Mouse (Mus musculus) gastrocnemius, postnatal 25 days (tissue): ENCODE measurements around the gene Aldh3b2. TPM values are rescaled to one million over a fixed set of nuclear protein-coding genes. Genes with fewer than 3 reads are reported as not detected.
A peak's percentile ranks its signal among the peaks of the same experiment; 100 is the strongest.

Source experiments
- DNase-seq: peaks from one replicate; pipeline ENCODE4 v3.0.0; 2022
- long read RNA-seq, 2 experiments: library from polyadenylated mRNA; stranded (forward); transcript quantifications; one replicate each; pipeline ENCODE4 v2.0.0; 2021
- total RNA-seq, 2 experiments: library from RNA; stranded (reverse); gene quantifications; 1 replicate in 1 of 2; 2 replicates in 1 of 2; pipeline ENCODE4 v1.2.3; 2021

Gene Aldh3b2
- 1 to 10 TPM in 1 of 2 experiments, not detected in 1; 1.0 TPM for total RNA-seq
- long read RNA-seq, experiment 1 = 0 reads
- long read RNA-seq, experiment 2, partial matches to known transcripts = 0 of 2 reads
- long read RNA-seq, experiment 2, other reads (novel, unspliced or antisense) = 0 of 2 reads

- no peak for DNase-seq
These were observed at the start of gene Aldh3b2 for GRCm38 (mm10) chr19:3972229-3972628. TSS of gene Aldh3b2 (plus strand) at chr19:3972328.

GRCm38 (mm10) chr19:3922661-3923371 is 49.3 kb upstream of the Aldh3b2 start:
- no peak for DNase-seq

GRCm38 (mm10) chr19:3923586-3923985 is 48.5 kb upstream of the Aldh3b2 start:
- peak; percentile 59 for DNase-seq

GRCm38 (mm10) chr19:3924190-3924589 is 47.9 kb upstream of the Aldh3b2 start:
- no peak for DNase-seq

- no peak for DNase-seq
These were observed 47.3 kb upstream of the Aldh3b2 start for GRCm38 (mm10) chr19:3924868-3925267.

- DNase-seq = no peak
These were observed 46.3 kb upstream of the Aldh3b2 start for GRCm38 (mm10) chr19:3925859-3926258.

- DNase-seq = no peak
These were observed 45.8 kb upstream of the Aldh3b2 start for GRCm38 (mm10) chr19:3926279-3926678.

GRCm38 (mm10) chr19:3926685-3927084 is 45.4 kb upstream of the Aldh3b2 start:
- peak; percentile 5 for DNase-seq

GRCm38 (mm10) chr19:3927989-3928388 is 44.1 kb upstream of the Aldh3b2 start:
- no peak for DNase-seq

GRCm38 (mm10) chr19:3928779-3929178 is 43.3 kb upstream of the Aldh3b2 start:
- no peak for DNase-seq

GRCm38 (mm10) chr19:3929211-3929941 is 42.8 kb upstream of the Aldh3b2 start, which contains the start of gene Aldh3b1:
TSS of gene Aldh3b1 (minus strand) at chr19:3929808.
- DNase-seq = peak; percentile 85

- no peak for DNase-seq
These were observed 41.7 kb upstream of the Aldh3b2 start for GRCm38 (mm10) chr19:3930262-3931057.

GRCm38 (mm10) chr19:3931716-3932115 is 40.4 kb upstream of the Aldh3b2 start:
- no peak for DNase-seq

- peak; percentile 76 for DNase-seq
These were observed 36.9 kb upstream of the Aldh3b2 start, which contains the start of gene Unc93b1 for GRCm38 (mm10) chr19:3935032-3935895. TSS of gene Unc93b1 (plus strand) at chr19:3935186.

GRCm38 (mm10) chr19:3935896-3936850 is 36.0 kb upstream of the Aldh3b2 start:
- DNase-seq = peak; percentile 63

GRCm38 (mm10) chr19:3942315-3942714 is 29.8 kb upstream of the Aldh3b2 start:
- DNase-seq = no peak

- no peak for DNase-seq
These were observed 29.0 kb upstream of the Aldh3b2 start for GRCm38 (mm10) chr19:3942986-3943735.

GRCm38 (mm10) chr19:3945872-3946564 is 26.1 kb upstream of the Aldh3b2 start:
- no peak for DNase-seq

GRCm38 (mm10) chr19:3946715-3947114 is 25.4 kb upstream of the Aldh3b2 start:
- DNase-seq = no peak
